Mouse (Mus musculus) embryonic facial prominence, embryonic 12.5 days (tissue): Measurements from ENCODE around the gene Zfp462. TPM values are rescaled to one million over a fixed set of nuclear protein-coding genes. Genes with fewer than 3 reads are reported as not detected.

Experiments
- ATAC-seq: fragments of 200-750 bp; cut with Nextera tagmentation; 2 replicates; pipeline ENCODE4 v1.8.0; 2017; ENCODE audit not compliant: insufficient number of reproducible peaks, insufficient read depth, low FRiP score, low TSS enrichment
- H3K27ac ChIP-seq: fragments of 300-500 bp; sonication (generic); 2 replicates; pipeline ENCODE4 v1.5.1; 2016; ENCODE audit warnings: mild to moderate bottlenecking
- H3K27me3 ChIP-seq: fragments of 300-500 bp; sonication (generic); 2 replicates; pipeline ENCODE4 v1.6.1; 2016; ENCODE audit warnings: mild to moderate bottlenecking, moderate library complexity
- H3K36me3 ChIP-seq: fragments of 300-500 bp; sonication (generic); 2 replicates; pipeline ENCODE4 v1.6.1; 2016; ENCODE audit warnings: mild to moderate bottlenecking
- H3K4me1 ChIP-seq: fragments of 300-500 bp; sonication (generic); 2 replicates; pipeline ENCODE4 v1.6.1; 2016
- H3K4me2 ChIP-seq: fragments of 300-500 bp; sonication (generic); replicated peaks from 2 replicates; pipeline ENCODE4 v1.6.1; 2016; ENCODE audit warnings: mild to moderate bottlenecking, moderate library complexity
- H3K4me3 ChIP-seq: fragments of 300-500 bp; sonication (generic); 2 replicates; pipeline ENCODE4 v1.5.1; 2016; ENCODE audit warnings: mild to moderate bottlenecking
- H3K9ac ChIP-seq: fragments of 300-500 bp; sonication (generic); 2 replicates; pipeline ENCODE4 v1.6.1; 2016; ENCODE audit warnings: mild to moderate bottlenecking, moderate library complexity
- H3K9me3 ChIP-seq: fragments of 300-500 bp; sonication (generic); 2 replicates; pipeline ENCODE4 v1.6.1; 2016; ENCODE audit warnings: mild to moderate bottlenecking, moderate library complexity
- WGBS: fragments of 180-500 bp; shearing (Covaris S2); methylation state at CpG from one replicate; pipeline ENCODE4 v1.1.7; 2016; 5-methylcytosine and 5-hydroxymethylcytosine counted together
- polyA plus RNA-seq: library from polyadenylated mRNA; unstranded; fragments of >200 nt; fragmentation: Nextera tagmentation; extraction: Ambion mirVana; gene quantifications from 2 replicates; pipeline ENCODE4 v1.2.1, GENCODE M21; 2016

Gene Zfp462
- polyA plus RNA-seq, 1 experiment from 2014 or later = 12.2 TPM

GRCm38 (mm10) chr4:55127228-55127901, 182.5 kb downstream of the Zfp462 start:
- H3K9ac ChIP-seq = no peak overlapping the region
- H3K27me3 ChIP-seq = no peaks in the 10 kb centered on the region
- 85% methylated on average over 9 of the region's 9 CpGs for WGBS
- H3K4me3 ChIP-seq = no peak overlapping the region
- H3K27ac ChIP-seq = no peak overlapping the region
- ATAC-seq = no peak
- peaks cover 4% of the 10 kb centered on the region for H3K4me1 ChIP-seq
- H3K36me3 ChIP-seq = no peaks in the 10 kb centered on the region
- no peak overlapping the region for H3K4me2 ChIP-seq
- H3K9me3 ChIP-seq = no peaks in the 10 kb centered on the region

GRCm38 (mm10) chr4:55128088-55128835, 183.4 kb downstream of the Zfp462 start:
- peaks cover 4% of the 10 kb centered on the region for H3K4me1 ChIP-seq
- H3K9ac ChIP-seq = no peak overlapping the region
- 71% methylated on average over 13 of the region's 13 CpGs for WGBS
- H3K27ac ChIP-seq = no peak overlapping the region
- no peaks in the 10 kb centered on the region for H3K36me3 ChIP-seq
- no peaks in the 10 kb centered on the region for H3K27me3 ChIP-seq
- H3K9me3 ChIP-seq = no peaks in the 10 kb centered on the region
- no peak for ATAC-seq
- no peak overlapping the region for H3K4me3 ChIP-seq
- H3K4me2 ChIP-seq = no peak overlapping the region
